Mouse (Mus musculus): ENCODE data around the gene Bcl7a. TPM values are rescaled to one million over a fixed set of nuclear protein-coding genes. Genes with fewer than 3 reads are reported as not detected.

Bcl7a gene
- total RNA-seq, 2 experiments from 2014 or later, result 11.9 to 14.2 TPM

GRCm38 (mm10) chr5:123326006-123326750 lies 17.5 kb upstream of the Bcl7a start:
- peak; percentile 65 to 68 for DNase-seq
- intact Hi-C loops (cut with DNase I), result no loop called here

GRCm38 (mm10) chr5:123326751-123327148 lies 16.9 kb upstream of the Bcl7a start:
- peak; percentile 57 to 66 for DNase-seq

GRCm38 (mm10) chr5:123327686-123328085 lies 15.9 kb upstream of the Bcl7a start:
- intact Hi-C loops (cut with DNase I), result no loop called here
- no peak for DNase-seq

More at GRCm38 (mm10) chr5:123326751-123327148, 16.9 kb upstream of the Bcl7a start:
- intact Hi-C loops (cut with DNase I), result no loop called here

GRCm38 (mm10) chr5:123333566-123333965 lies 10.1 kb upstream of the Bcl7a start:
- intact Hi-C loops (cut with DNase I), result no loop called here
- no peak for DNase-seq

- no peak for DNase-seq
- intact Hi-C loops (cut with DNase I), result no loop called here
These were observed 7.3 kb upstream of the Bcl7a start for GRCm38 (mm10) chr5:123336205-123336961.

- DNase-seq, result no peak
- intact Hi-C loops (cut with DNase I), result no loop called here
These were observed 5.2 kb upstream of the Bcl7a start for GRCm38 (mm10) chr5:123338463-123338862.

GRCm38 (mm10) chr5:123344628-123344962 lies 961 bp downstream of the Bcl7a start:
- no peak for DNase-seq
- intact Hi-C loops (cut with DNase I), result loop anchor here (5.0 kb wide), 1 partner anchor 47 kb away; no protein-coding TSS in a partner anchor

GRCm38 (mm10) chr5:123344963-123345852 lies 1.6 kb downstream of the Bcl7a start:
- intact Hi-C loops (cut with DNase I), result loop anchor here (5.0 kb wide), 1 partner anchor 48 kb away; no protein-coding TSS in a partner anchor
- DNase-seq, result peak; percentile 74 to 77

- peak; percentile 87 to 89 for DNase-seq
- intact Hi-C loops (cut with DNase I), result loop anchor here (2.0 kb wide), 1 partner anchor 17 kb away; no protein-coding TSS in a partner anchor
These were observed 2.4 kb downstream of the Bcl7a start for GRCm38 (mm10) chr5:123345853-123346654.

GRCm38 (mm10) chr5:123346701-123347270 lies 3.2 kb downstream of the Bcl7a start:
- no peak for DNase-seq
- intact Hi-C loops (cut with DNase I), result loop anchor here (2.0 kb wide), 1 partner anchor 16 kb away; no protein-coding TSS in a partner anchor

- no peak for DNase-seq
- intact Hi-C loops (cut with DNase I), result loop anchor here (2.0 kb wide), 1 partner anchor 15 kb away; no protein-coding TSS in a partner anchor
These were observed 4.4 kb downstream of the Bcl7a start for GRCm38 (mm10) chr5:123347985-123348384.

GRCm38 (mm10) chr5:123350386-123350785 lies 6.8 kb downstream of the Bcl7a start:
- DNase-seq, result peak; percentile 66 to 73
- intact Hi-C loops (cut with DNase I), result no loop called here

GRCm38 (mm10) chr5:123355918-123356317 lies 12.3 kb downstream of the Bcl7a start:
- no peak for DNase-seq

GRCm38 (mm10) chr5:123357253-123357652 lies 13.6 kb downstream of the Bcl7a start:
- no peak for DNase-seq
- intact Hi-C loops (cut with DNase I), result no loop called here

More at GRCm38 (mm10) chr5:123355918-123356317, 12.3 kb downstream of the Bcl7a start:
- intact Hi-C loops (cut with DNase I), result no loop called here

- no peak for DNase-seq
- intact Hi-C loops (cut with DNase I), result no loop called here
These were observed 15.8 kb downstream of the Bcl7a start for GRCm38 (mm10) chr5:123359431-123359830.

- no peak for DNase-seq
- intact Hi-C loops (cut with DNase I), result loop anchor here (2.0 kb wide), 1 partner anchor 16 kb away; no protein-coding TSS in a partner anchor
These were observed 19.3 kb downstream of the Bcl7a start for GRCm38 (mm10) chr5:123362911-123363310.

- intact Hi-C loops (cut with DNase I), result no loop called here
- DNase-seq, result peak; percentile 84 to 88
These were observed 20.8 kb downstream of the Bcl7a start for GRCm38 (mm10) chr5:123364302-123364971.

GRCm38 (mm10) chr5:123368869-123369488 lies 25.3 kb downstream of the Bcl7a start:
- intact Hi-C loops (cut with DNase I), result loop anchor here (5.0 kb wide), 2 partner anchors 82 to 117 kb away; partner anchors contain the start of gene Wdr66
- peak; percentile 46 to 62 for DNase-seq
